Mouse (Mus musculus) gastrocnemius, postnatal 14 days (tissue): Measurements from ENCODE around the gene Zdhhc21. TPM values are rescaled to one million over a fixed set of nuclear protein-coding genes. Genes with fewer than 3 reads are reported as not detected.

Experiments
- DNase-seq: peaks from one replicate; pipeline ENCODE4 v3.0.0; 2021; ENCODE audit warnings: mixed read lengths
- intact Hi-C: fragments of 180-260 bp; cut with DNase I; formaldehyde crosslinking; loops from one replicate; pipeline ENCODE4 v1.15.1; 2025; ENCODE audit warnings: low total_unique reads
- total RNA-seq, 2 experiments: library from RNA; stranded (reverse); gene quantifications; 2 replicates each; pipeline ENCODE4 v1.2.3; 2021

Gene Zdhhc21
- total RNA-seq, 2 experiments from 2014 or later, result 8.9 to 9.4 TPM

- intact Hi-C loops, result loop anchor here (2.0 kb wide), 1 partner anchor 127 kb away; no protein-coding TSS in a partner anchor
- no peak for DNase-seq
Measured at GRCm38 (mm10) chr4:82804019-82804418, 55.7 kb downstream of the Zdhhc21 start.

GRCm38 (mm10) chr4:82793608-82794007, 66.2 kb downstream of the Zdhhc21 start:
- no peak for DNase-seq
- intact Hi-C loops, result no loop called here

- no peak for DNase-seq
- intact Hi-C loops, result no loop called here
Measured at GRCm38 (mm10) chr4:82792906-82793580, 66.7 kb downstream of the Zdhhc21 start.

DNA sequence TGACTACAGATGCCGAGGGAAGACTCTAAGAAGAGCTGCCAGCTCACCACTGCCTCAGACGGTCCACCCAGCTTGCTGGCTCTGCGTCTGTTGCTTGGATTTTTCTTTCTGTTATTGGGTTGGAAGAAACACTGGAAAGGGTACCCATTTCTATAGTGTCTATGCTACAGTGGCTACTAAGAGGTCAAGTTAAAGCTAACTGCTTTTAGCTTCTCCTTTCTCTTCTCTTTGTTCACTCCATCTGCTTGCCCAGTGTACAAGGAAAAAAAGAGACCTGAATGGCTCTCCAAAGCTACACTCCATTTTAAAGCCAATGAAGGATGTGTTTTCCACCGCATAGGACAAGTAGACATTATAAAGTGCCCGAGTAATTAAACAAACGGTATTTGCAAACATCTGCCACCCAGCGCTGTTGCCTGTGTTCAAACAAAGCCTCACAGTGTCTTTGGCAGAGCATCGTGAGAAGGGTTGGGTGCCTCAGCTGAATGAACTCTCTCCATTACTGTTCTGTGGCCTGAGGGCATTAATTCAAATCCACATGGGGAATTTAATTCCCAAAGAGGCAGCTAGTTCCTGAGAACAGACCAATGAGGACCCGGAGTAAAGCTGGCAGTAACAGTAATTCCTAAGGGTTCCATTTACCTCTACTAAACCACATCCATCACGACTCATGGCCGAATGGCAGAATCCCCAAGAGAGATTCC, 94.1 kb downstream of the Zdhhc21 start:
- DNase-seq, result no peak
- intact Hi-C loops, result no loop called here

DNA sequence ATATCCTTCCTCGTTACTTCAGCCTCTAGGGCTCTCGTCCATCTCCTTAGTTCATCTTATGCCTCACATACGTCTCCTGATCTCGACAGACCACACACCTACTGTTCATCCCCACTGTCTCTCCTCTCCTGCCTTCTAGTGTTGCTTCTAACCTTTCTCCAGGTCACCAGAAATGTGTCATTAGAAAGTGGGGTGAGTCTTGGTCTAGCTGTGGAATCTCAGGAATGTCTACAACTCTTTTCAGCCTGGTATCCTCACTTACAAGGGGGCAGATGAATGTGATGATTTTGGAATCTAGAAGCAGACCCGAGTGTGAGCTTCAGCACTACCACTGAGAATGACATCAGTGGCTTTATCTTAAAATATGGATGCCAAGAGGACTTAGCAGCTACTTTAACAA, 96.2 kb downstream of the Zdhhc21 start:
- intact Hi-C loops, result no loop called here
- DNase-seq, result no peak

DNA sequence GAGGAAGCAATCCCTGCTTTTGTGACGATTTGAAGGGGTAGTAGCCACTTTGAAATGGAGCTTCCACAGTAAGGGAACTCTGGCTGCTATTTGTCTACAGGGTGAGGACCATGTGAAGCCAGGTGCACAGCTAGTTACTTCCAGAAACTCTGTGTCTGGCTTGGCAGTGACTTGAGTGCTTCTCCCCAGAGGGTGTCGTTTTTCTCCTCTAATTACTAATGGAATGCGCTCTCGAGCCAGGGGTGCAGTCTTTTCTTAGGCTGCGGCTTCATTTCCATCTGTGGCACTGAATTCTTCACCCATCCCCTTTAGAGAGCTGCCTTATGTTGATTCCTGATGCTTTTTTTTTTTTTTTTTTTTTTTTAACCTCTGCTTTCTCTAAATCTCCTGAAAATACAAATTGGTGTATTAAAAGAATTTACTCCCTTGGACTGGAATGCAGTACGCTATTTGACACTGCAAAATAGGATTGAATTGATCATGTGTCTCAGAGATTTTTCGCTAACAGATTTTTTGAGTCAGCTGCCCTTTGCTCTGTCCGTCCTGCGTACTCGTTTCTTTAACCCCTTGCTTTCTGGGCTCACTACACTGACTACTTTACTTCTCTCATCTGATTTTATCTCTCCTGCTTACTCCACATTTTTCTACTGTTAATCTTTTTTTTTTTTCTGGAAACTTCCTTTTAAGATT, 97.2 kb downstream of the Zdhhc21 start:
- peak; percentile 45 for DNase-seq
- intact Hi-C loops, result no loop called here

- intact Hi-C loops, result no loop called here
- DNase-seq, result no peak
Measured at GRCm38 (mm10) chr4:82756295-82756626, 103.5 kb downstream of the Zdhhc21 start.

- DNase-seq, result no peak
- intact Hi-C loops, result no loop called here
Measured at GRCm38 (mm10) chr4:82755616-82756294, 104.0 kb downstream of the Zdhhc21 start.

Other genes with a start within 250 kb of the Zdhhc21 start
- gene Nfib, start 154.2 kb downstream of the Zdhhc21 start, total RNA-seq, result 100 to 1,000 TPM in 1 of 2 experiments, 10 to 100 TPM in 1; 92.9 to 104 TPM
- gene Cer1, start 25.2 kb upstream of the Zdhhc21 start, total RNA-seq, result not detected
- 1 to 10 TPM; 1.8 to 2.3 TPM for gene Frem1, start 192.4 kb upstream of the Zdhhc21 start, total RNA-seq